9 mouse cellular contexts compared by ENCODE assay signal in the genomic region with DNA sequence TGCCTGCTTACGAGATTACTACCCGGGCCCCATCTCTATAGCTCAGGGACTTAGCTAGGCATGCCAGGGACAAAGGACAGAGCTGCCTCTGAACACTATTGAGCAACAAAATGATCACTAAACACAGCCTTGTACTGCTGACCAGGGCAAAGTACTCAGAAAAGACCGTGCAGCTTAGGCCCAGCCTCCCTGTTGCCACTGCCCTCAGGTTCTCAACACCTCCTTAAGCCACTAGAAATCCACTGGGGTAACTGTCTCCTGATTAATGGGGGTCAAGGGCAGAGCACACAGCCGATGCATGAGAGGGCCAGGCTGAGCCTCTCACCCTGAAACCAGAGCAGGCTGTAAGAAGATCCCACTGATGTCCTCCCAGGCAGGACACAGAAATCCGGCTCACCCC. TPM values are rescaled to one million over a fixed set of nuclear protein-coding genes. Genes with fewer than 3 reads are reported as not detected.
DNase-seq lines count a peak whose midpoint lies in the region; ATAC-seq lines count a peak whose summit lies in the region.
"Had no signal": no experiment of that assay in that cellular context is flagged by ENCODE, and none has a peak within 500 bp of the region (broad histone marks: within the 10 kb centered on the region; RNA-seq: fewer than 3 reads in every experiment).

No protein-coding gene starts in this region.

- intact Hi-C loops in heart, postnatal 36 days (cut with DNase I): loop anchor here (10.0 kb wide), 1 partner anchor 260 kb away; a partner anchor contains a TSS

- H3K27me3 ChIP-seq in heart, embryonic 10.5 days (ENCODE audit: insufficient read depth, poor library complexity, severe bottlenecking): peaks cover 30% of the 10 kb centered on the region; the same call in 1 of the 2 replicates
- no peaks in the 10 kb centered on the region for H3K27me3 ChIP-seq in limb, embryonic 10.5 days (ENCODE audit: low read depth, poor library complexity, severe bottlenecking)

- H3K4me1 ChIP-seq in heart, embryonic 10.5 days: peaks cover 32% of the 10 kb centered on the region
- H3K4me1 ChIP-seq in limb, embryonic 10.5 days: peaks cover 47% of the 10 kb centered on the region

- no peak for ATAC-seq in erythroid progenitor cell, adult 5-6 weeks (replicated peaks; ENCODE audit: low FRiP score, poor library complexity, severe bottlenecking)

- WGBS in heart, embryonic 10.5 days: 30% methylated on average over 5 of the region's 5 CpGs
- 33% methylated on average over 5 of the region's 5 CpGs for WGBS in limb, embryonic 10.5 days

- H3K4me3 ChIP-seq in heart, embryonic 10.5 days: no peak overlapping the region
- H3K4me3 ChIP-seq in limb, embryonic 10.5 days: no peak overlapping the region

- no peak for DNase-seq in heart, embryonic 10.5 days (ENCODE audit: low spot score)
- DNase-seq in heart, postnatal 36 days: no peak
- peak; percentile 79 for DNase-seq in retina, adult 2 months (ENCODE audit: low read depth, low spot score)
- no peak for DNase-seq in retina, postnatal 1 day
- DNase-seq in limb, embryonic 10.5 days (ENCODE audit: low spot score): no peak
- DNase-seq in thymus, postnatal 36 days: no peak
- DNase-seq in layer of hippocampus, postnatal 36 days: no peak

- H3K27ac ChIP-seq in heart, embryonic 10.5 days: peak overlapping the region; percentile 63
- peak overlapping the region; percentile 61; the same call in 1 of the 2 replicates for H3K27ac ChIP-seq in limb, embryonic 10.5 days
- H3K27ac ChIP-seq: macrophage had no signal

- no peaks in the 10 kb centered on the region for H3K9me3 ChIP-seq in heart, embryonic 10.5 days
- no peaks in the 10 kb centered on the region for H3K9me3 ChIP-seq in limb, embryonic 10.5 days (replicated peaks)

- H3K36me3 ChIP-seq in heart, embryonic 10.5 days: peaks cover 26% of the 10 kb centered on the region
- peaks cover 15% of the 10 kb centered on the region for H3K36me3 ChIP-seq in limb, embryonic 10.5 days

RNA-seq across cellular contexts. Expression of a gene that starts 26.8 kb away (rescaled TPM):
- 5.3 and 5.5 TPM in 2 replicates for polyA plus RNA-seq in heart, embryonic 10.5 days (2016; fragmentation: Nextera tagmentation; extraction: Ambion mirVana)
- 10 to 100 TPM; 10.2 to 12.9 TPM for total RNA-seq in heart, postnatal 36 days (2021)
- polyA plus RNA-seq in limb, embryonic 10.5 days (2016; fragmentation: Nextera tagmentation; extraction: Ambion mirVana): 7.4 and 8.2 TPM in 2 replicates
- total RNA-seq in erythroid progenitor cell, adult 5-6 weeks (2015; ENCODE audit: low replicate concordance): 8.8 and 11.9 TPM in 2 replicates
- total RNA-seq in erythroid progenitor cell, adult 5-6 weeks (2017; ENCODE audit: low replicate concordance): 5.9 and 6.7 TPM in 2 replicates
- 10 to 100 TPM in 1 of 2 experiments, 1 to 10 TPM in 1; 9.5 to 10.5 TPM for total RNA-seq in layer of hippocampus, postnatal 36 days (2021)
